Mouse (Mus musculus): Measurements from ENCODE around the gene Ms4a13. TPM values are rescaled to one million over a fixed set of nuclear protein-coding genes. Genes with fewer than 3 reads are reported as not detected.

Ms4a13 gene
- not detected for polyA plus RNA-seq (2017; shearing (Covaris generic))

DNA sequence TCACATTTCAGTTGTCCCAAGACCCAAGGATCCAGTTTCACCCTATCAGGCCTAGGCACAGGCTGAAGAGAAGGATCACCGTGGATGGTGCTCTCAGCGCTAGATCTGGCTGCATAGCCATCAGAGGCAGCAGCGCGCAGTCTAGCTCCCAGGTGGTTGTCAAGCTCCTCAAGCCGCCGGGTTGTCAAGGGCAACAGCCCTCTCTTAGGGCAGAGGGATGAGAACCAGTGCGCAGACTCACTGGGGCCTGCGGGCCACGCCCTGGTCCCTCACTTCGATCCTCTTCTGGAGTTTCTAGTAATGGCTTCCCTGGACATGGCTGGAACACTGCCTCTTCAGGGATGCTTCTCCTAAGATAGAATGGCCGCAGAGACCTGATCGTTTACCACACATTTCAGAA, at the start of gene Ms4a13:
Gene Ms4a13 (minus strand): TSS at position 192 of the 400 bp plus-strand sequence.

DNA sequence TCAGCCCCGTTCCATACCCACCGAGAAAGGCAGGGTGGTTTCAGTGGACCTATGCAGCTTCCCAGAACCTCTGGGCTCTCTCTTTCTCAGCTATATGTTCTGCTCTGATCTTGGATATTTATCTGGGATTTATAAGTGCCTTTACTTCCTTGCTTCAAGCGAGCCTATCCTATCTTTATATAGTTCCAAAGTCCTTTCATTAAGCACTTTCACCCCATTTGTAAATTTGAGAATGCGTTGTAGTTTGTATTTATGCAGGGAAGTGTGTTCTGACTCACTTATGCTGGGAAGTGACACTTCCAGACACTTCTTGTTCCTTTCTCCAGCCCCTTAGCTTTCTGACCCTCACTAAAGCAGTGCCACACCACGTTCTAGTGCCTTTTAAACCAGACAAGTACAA, 35.8 kb upstream of the Ms4a13 start, which contains the start of gene Ms4a12:
Gene Ms4a12 (minus strand): TSS at position 101 of the 400 bp plus-strand sequence.

DNA sequence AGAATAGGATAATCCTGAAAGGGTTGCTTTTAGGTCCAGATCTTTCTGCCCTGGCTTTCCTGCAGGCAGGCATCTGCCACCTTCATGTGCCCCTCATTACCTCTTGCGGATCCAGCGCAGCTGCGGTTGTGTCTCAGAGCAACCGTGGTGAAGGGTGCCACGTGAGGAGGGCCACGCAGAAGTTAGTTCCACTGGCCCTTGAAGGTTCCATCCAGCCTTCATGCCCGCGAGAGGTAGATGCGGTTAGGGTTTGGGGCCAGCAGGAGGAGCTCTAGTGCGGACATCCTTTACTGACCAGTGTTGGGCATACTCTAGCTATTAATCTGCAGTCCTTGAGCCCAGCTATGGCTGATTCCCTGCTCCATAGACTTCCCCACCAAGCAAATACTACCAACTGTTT, 31.4 kb downstream of the Ms4a13 start, which contains the start of gene 1700025F22Rik:
Gene 1700025F22Rik (minus strand): TSS at position 149 of the 400 bp plus-strand sequence.

DNA sequence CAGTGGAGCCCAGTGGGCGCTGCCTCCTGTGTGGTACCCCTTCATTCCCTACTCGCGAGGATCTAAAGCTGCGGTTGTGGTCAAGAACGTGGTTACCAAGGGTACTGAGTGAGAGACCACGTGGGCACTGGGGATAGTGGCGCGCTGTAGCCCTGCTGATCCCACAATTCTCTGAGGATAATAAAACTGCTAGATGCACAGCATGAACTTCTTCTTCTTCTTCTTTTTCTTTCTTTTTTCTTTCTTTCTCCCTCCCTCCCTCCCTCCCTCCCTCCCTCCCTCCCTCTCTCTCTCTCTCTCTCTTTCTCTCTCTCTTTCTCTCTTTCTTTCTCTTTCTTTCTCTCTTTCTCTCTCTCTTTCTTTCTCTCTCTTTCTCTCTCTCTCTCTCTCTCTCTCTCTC, 65.8 kb downstream of the Ms4a13 start, which contains the start of gene 1700017D01Rik:
Gene 1700017D01Rik (minus strand): TSS at position 101 of the 400 bp plus-strand sequence.

Other genes starting within 250 kb of the Ms4a13 start
- gene Ccdc86, start 247.5 kb downstream of the Ms4a13 start, polyA plus RNA-seq (2017; shearing (Covaris generic)) = 23.3 TPM
- gene Ms4a10, start 222.1 kb downstream of the Ms4a13 start, polyA plus RNA-seq (2017; shearing (Covaris generic)) = not detected
- not detected for gene Ms4a15, start 203.5 kb downstream of the Ms4a13 start, polyA plus RNA-seq (2017; shearing (Covaris generic))
- not detected for gene Ms4a18, start 178.7 kb downstream of the Ms4a13 start, polyA plus RNA-seq (2017; shearing (Covaris generic))
- not detected for gene Ms4a8a, start 115.6 kb downstream of the Ms4a13 start, polyA plus RNA-seq (2017; shearing (Covaris generic))
- gene 1700017D01Rik, start 65.9 kb downstream of the Ms4a13 start, polyA plus RNA-seq (2017; shearing (Covaris generic)) = not detected
- not detected for gene 1700025F22Rik, start 31.4 kb downstream of the Ms4a13 start, polyA plus RNA-seq (2017; shearing (Covaris generic))
- not detected for gene Ms4a12, start 35.7 kb upstream of the Ms4a13 start, polyA plus RNA-seq (2017; shearing (Covaris generic))
- 1.3 TPM for gene Ms4a1, start 69.5 kb upstream of the Ms4a13 start, polyA plus RNA-seq (2017; shearing (Covaris generic))
- not detected for gene Ms4a5, start 87.1 kb upstream of the Ms4a13 start, polyA plus RNA-seq (2017; shearing (Covaris generic))
- gene Ms4a14, start 117.7 kb upstream of the Ms4a13 start, polyA plus RNA-seq (2017; shearing (Covaris generic)) = not detected
- gene Ms4a7, start 139.4 kb upstream of the Ms4a13 start, polyA plus RNA-seq (2017; shearing (Covaris generic)) = 0.21 TPM
- gene Ms4a4a, start 178.8 kb upstream of the Ms4a13 start, polyA plus RNA-seq (2017; shearing (Covaris generic)) = 2.8 TPM
- gene Ms4a4c, start 208.0 kb upstream of the Ms4a13 start, polyA plus RNA-seq (2017; shearing (Covaris generic)) = 100 TPM
- gene Ms4a4b, start 246.8 kb upstream of the Ms4a13 start, polyA plus RNA-seq (2017; shearing (Covaris generic)) = 3,877 TPM

All from CD4-positive, CD25-positive, alpha-beta regulatory T cell, adult 9 weeks (primary cell).